Mouse (Mus musculus): ENCODE measurements around the gene Mylpf.

Mylpf gene

GRCm38 (mm10) chr7:127207374-127208294, 1.1 kb upstream of the Mylpf start:
- peak; percentile 96 for DNase-seq

- DNase-seq = no peak
Measured at GRCm38 (mm10) chr7:127208295-127208552, 466 bp upstream of the Mylpf start, which contains the start of gene Tbc1d10b. Tbc1d10b (minus strand) TSS chr7:127208468.

GRCm38 (mm10) chr7:127209851-127210250, 1.2 kb downstream of the Mylpf start:
- peak; percentile 89 for DNase-seq

GRCm38 (mm10) chr7:127210266-127210665, 1.6 kb downstream of the Mylpf start:
- DNase-seq = peak; percentile 91

- peak; percentile 84 for DNase-seq
Measured at GRCm38 (mm10) chr7:127211014-127211745, 2.5 kb downstream of the Mylpf start.

- DNase-seq = peak; percentile 89
Measured at GRCm38 (mm10) chr7:127212432-127213250, 4.0 kb downstream of the Mylpf start.

GRCm38 (mm10) chr7:127213485-127213884, 4.8 kb downstream of the Mylpf start:
- DNase-seq = no peak

- DNase-seq = no peak
Measured at GRCm38 (mm10) chr7:127213930-127214329, 5.2 kb downstream of the Mylpf start.

GRCm38 (mm10) chr7:127214521-127214920, 5.8 kb downstream of the Mylpf start:
- peak; percentile 94 for DNase-seq

- peak; percentile 96 for DNase-seq
Measured at GRCm38 (mm10) chr7:127214981-127215871, 6.5 kb downstream of the Mylpf start.

- DNase-seq = no peak
Measured at GRCm38 (mm10) chr7:127216307-127216706, 7.6 kb downstream of the Mylpf start.

- DNase-seq = peak; percentile 81
Measured at GRCm38 (mm10) chr7:127217475-127217874, 8.8 kb downstream of the Mylpf start.

- DNase-seq = peak; percentile 77
Measured at GRCm38 (mm10) chr7:127217901-127218642, 9.4 kb downstream of the Mylpf start.

GRCm38 (mm10) chr7:127218670-127219069, 10.0 kb downstream of the Mylpf start:
- DNase-seq = no peak

GRCm38 (mm10) chr7:127220440-127220839, 11.8 kb downstream of the Mylpf start:
- no peak for DNase-seq

- no peak for DNase-seq
Measured at GRCm38 (mm10) chr7:127223106-127223505, 14.4 kb downstream of the Mylpf start.

GRCm38 (mm10) chr7:127223515-127224478, 15.1 kb downstream of the Mylpf start:
- DNase-seq = no peak

- DNase-seq = no peak
Measured at GRCm38 (mm10) chr7:127224616-127225015, 15.9 kb downstream of the Mylpf start.

- DNase-seq = no peak
Measured at GRCm38 (mm10) chr7:127225147-127225995, 16.7 kb downstream of the Mylpf start.

All from heart, adult 11 months (tissue).